Mouse (Mus musculus) right cerebral cortex, adult 18-20 months (tissue): ENCODE results near the gene Gm42906.

Experiments used
- DNase-seq: peaks from one replicate; pipeline ENCODE4 v3.0.0; 2022; ENCODE audit warnings: mixed read lengths

Gene Gm42906

DNA sequence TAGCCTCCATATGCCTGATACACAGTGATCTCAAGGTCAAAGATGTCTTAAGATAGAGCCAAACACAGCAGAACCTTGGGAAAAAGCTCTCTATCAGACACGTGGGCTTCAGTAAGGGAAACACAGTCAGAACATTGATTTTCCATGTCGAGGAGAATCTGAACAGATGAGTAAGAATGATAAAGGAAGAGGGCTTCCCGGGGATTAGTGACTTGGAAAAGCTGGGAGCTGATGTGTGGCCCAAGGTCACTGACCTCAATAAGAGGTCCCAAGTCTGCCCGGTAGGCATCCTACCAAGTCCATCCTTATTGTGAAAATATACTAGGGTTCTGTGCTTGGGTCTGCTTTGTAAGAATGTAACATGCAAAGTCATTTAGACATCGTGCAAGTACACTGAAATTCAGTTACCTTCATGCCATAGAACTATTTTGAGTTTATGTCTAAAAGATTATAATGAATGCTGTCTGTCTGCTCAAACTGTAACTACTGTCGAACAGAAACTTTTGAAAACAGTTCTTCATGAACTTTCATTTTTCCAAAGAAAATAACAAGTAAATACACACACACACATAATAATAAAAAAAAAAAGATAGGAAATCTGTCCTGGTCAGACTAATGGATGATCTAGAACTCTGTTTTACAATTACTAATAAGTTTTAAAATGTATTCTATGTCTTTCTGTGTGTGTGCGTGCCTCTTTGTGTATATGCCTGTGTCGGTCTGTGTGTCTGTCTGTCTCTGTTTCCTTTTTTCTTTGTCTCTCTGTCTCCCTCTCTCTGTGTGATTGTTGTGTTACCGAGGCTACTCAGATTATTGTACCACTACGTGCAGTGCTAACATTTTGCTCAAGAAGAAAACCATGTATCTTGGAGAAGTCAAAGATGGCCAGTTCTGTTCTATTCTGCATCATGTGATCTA lies 322.6 kb downstream of the Gm42906 start:
- DNase-seq = no peak

GRCm38 (mm10) chr5:151104354-151105053 lies 323.5 kb downstream of the Gm42906 start:
- DNase-seq = peak; percentile 22

- no peak for DNase-seq
These were observed 324.7 kb downstream of the Gm42906 start for GRCm38 (mm10) chr5:151103284-151103683.

- DNase-seq = no peak
These were observed 325.7 kb downstream of the Gm42906 start for GRCm38 (mm10) chr5:151102262-151102661.

- DNase-seq = no peak
These were observed 332.0 kb downstream of the Gm42906 start for GRCm38 (mm10) chr5:151096012-151096411.

DNA sequence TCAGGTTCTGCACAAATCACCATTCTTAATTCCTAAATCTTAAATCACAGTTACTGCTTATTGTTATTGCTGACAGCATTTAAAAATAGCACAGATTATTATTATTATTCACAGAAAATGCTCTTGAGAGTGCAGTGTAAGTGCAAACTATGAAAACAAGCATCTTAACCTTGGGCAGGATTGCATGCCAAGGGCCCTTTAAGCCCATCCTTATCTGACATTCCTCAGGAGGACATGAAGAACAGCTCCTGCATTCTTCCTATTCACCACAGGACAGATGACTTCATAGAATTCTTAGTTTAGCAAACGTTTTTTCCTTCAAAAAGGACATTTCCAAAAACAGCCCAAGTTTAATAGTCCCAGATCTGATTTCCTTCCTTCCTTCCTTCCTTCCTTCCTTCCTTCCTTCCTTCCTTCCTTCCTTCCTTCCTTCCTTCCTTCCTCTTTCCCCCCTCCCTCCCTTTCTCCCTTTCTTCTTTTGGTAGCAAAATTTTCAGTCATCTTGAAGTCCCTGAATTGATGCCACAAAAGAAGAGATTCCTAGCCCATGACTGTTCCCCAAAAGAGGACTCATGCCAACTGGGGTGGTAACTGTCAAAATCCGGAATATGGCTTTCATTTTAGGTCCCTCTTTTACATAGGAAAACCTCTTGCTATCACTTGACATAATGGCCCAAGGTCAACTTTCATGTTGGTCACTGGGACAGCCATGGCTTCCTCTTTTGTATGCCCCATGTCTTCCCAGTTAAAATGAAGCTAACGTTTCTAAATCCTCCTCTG lies 334.9 kb downstream of the Gm42906 start:
- no peak for DNase-seq

GRCm38 (mm10) chr5:151090996-151091395 lies 337.0 kb downstream of the Gm42906 start:
- DNase-seq = no peak

DNA sequence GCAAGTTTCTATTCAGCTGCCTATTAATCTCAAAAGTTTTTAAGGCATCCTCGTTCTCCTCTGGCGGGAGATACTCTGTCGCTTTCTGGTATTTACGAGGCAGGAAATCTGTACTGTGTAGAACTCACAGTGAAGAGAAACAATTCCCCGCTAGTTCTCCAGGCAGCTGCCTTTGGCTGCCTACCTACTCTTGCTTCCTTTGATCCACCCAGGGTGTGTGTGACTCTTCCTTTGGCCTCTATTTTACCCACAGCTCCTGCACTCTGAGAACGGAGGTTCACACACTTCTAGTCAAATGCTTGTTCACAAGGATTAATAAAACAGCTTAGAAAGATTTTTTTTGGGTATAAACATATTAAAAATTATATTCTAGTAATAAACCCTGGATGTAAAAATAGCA lies 338.8 kb downstream of the Gm42906 start:
- DNase-seq = no peak

GRCm38 (mm10) chr5:151086425-151087202 lies 341.3 kb downstream of the Gm42906 start:
- no peak for DNase-seq

DNA sequence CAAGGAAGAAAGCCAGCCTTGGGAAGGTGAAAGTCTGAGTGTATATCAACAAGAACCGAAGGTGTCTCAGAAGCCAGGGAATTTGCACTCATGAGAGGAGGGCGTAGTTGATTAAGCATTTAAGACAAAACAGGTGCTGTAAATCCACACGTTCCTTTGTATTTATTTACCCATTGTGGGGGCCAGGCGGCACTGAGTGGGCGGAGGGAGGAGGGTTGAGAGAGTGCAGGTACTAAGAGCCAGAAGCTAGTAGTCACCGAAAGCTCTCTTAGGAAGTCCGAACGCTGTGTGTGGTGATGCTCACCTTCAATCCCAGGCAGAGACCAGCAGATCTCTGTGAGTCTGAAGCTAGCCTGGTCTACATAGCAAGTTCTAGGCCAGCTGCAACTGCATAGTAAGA lies 342.2 kb downstream of the Gm42906 start:
- DNase-seq = no peak

- DNase-seq = no peak
These were observed 347.7 kb downstream of the Gm42906 start for GRCm38 (mm10) chr5:151080276-151080675.

- DNase-seq = no peak
These were observed 350.0 kb downstream of the Gm42906 start for GRCm38 (mm10) chr5:151077953-151078352.

DNA sequence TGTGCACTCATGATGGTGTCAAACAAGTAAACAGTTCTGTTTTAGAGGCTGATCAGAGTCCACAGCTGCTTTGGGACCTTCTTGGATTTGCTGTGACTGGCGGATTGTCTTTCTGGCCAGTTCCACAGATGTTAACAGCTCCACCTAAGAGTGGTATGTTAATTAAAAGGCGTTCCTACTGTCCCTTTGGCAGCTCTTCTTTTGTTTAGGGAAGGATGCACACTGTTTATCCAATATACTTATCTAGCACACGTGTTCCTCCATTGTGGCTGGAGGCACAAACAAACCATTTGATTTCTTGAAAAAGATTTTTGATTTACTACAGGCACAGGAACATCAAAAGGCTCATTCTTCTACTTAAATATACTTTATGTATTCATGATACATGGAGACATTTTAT lies 351.0 kb downstream of the Gm42906 start:
- no peak for DNase-seq

DNA sequence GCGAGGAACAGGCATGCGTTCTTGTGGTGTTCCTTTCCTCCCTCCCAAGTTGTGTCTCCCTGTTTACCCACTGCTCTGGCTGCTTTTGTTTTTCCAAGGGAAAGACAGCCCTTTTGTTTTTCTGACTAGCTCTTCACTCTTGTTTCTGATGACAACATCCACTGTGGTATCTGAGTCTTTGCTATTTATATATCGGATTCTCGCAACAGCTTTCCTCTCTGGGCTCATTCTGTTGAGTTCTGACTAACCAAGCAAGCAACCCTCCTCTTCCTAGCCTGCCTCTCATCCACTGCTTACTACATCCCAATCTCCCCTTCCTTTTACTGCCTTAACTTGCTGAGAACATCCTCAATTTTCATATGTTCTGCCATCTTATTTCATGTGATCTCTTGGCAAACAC lies 353.7 kb downstream of the Gm42906 start:
- DNase-seq = no peak

DNA sequence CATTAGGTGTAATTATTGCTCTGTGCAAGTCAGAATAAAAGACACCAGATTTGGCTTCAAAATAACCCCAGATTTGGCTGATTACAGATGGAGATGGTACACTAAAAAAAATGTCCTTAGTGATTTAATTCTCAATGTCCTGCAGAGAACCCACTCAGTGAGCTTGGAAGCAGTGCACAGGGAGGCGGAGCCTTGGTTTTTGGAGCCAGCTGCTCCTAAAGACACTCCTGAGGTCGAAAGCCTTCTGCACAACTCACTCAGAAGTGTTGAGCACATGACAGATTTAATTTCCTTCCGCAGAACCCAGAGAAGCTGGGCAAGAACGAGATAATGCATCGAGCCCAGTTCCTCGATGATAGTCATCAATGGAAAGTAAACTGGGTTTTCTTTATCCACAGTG lies 356.5 kb downstream of the Gm42906 start:
- DNase-seq = no peak

- DNase-seq = no peak
These were observed 357.1 kb downstream of the Gm42906 start for GRCm38 (mm10) chr5:151070896-151071295.

DNA sequence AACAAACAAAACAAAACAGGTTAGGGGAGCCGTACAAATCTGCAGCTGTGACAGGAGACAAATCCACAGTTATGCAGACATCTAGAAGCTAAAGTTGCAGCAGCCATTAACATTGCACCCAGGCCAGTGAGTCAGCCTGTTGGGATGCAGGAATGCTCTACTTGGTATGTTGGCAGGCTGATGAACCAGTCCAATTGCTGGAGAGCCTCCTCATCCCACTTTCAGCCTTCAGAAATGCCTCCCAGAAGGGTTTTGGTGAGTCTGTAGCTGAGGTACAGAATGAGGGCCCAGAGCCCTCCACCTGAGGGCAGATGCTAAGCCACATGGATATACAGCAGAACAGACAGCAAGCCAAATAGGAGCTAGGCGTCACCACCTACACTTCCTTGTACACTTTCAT lies 358.4 kb downstream of the Gm42906 start:
- no peak for DNase-seq

- no peak for DNase-seq
These were observed 361.9 kb downstream of the Gm42906 start for GRCm38 (mm10) chr5:151066016-151066415.

DNA sequence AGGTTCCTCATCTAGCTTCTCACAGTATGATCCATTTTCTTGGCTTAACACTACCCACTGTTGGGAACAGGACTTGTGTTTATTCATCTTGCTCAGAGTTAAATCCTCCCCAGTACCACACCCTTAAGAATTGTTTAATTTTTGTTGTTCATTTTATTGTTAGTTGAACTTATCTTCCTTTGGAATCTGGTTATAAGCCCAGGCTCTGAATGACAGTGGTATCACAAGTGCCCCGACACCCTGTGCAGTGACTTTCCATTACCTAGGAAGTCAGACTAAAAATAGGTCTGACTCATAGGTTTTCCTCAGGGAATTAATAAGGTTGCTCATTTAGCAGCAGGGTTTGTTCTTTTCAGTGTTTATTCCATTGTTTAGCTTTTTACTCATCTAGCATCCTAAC lies 362.7 kb downstream of the Gm42906 start:
- DNase-seq = no peak

GRCm38 (mm10) chr5:151061942-151062341 lies 366.0 kb downstream of the Gm42906 start:
- no peak for DNase-seq

DNA sequence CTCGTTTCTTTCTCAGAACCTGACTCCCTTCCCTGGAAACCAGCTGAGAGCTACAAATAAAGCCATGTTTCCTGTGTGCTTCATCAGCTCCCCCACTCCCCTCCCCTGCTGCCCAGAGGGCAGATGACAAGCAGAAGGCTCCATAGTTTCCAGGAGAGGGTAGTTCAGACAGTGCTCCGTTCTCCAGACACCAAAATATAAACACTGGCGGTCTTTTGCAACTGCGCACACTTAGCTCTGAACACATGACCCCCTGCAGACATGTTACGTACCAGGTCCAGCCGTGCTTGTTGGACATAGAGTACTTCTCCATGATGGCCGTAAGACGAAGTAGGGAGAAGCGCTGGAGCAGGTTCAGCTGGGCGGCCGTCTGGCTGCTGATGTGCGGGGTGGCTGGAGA lies 367.5 kb downstream of the Gm42906 start:
- DNase-seq = no peak

DNA sequence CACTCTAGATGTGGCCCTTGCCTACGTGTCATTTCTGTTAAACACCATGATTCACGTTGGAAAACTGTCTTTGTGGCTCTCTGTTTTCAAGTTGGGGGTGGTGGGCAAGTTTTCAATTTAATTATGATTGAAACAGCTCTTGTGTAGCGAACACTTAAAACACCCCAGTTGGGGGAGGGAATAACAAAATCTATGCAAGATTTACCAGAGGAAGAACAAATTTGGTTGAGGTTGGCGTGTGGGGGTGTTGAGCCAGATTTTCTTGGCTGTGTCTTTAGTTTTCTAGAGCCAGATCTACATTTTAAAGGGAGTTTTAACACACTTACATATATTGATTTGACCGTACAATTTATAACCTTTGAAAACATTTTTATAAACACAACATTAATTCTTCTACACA lies 368.2 kb downstream of the Gm42906 start:
- DNase-seq = peak; percentile 69

- no peak for DNase-seq
These were observed 368.6 kb downstream of the Gm42906 start for GRCm38 (mm10) chr5:151059352-151059751.
